Mouse (Mus musculus): ENCODE measurements around the gene Cdc27. TPM values are rescaled to one million over a fixed set of nuclear protein-coding genes. Genes with fewer than 3 reads are reported as not detected.

Gene Cdc27
- total RNA-seq, 1 experiment, result 45.9 TPM

- peak overlapping the region; percentile 66 to 100 for H3K4me3 ChIP-seq (ENCODE audit: insufficient read depth in 1 of 2, low read depth in 1 of 2, low read length in 2 of 2, poor library complexity in 1 of 2, severe bottlenecking in 1 of 2)
- H3K36me3 ChIP-seq (ENCODE audit: control insufficient read depth, insufficient read depth, low read length, poor library complexity, severe bottlenecking), result no peaks in the 10 kb centered on the region
- DNase-seq (ENCODE audit: low read depth, low spot score), result peak; percentile 94
- H3K27ac ChIP-seq (ENCODE audit: insufficient read depth, low read depth, low read length, poor library complexity, severe bottlenecking), result no peak overlapping the region; the same call in 1 of the 2 replicates
- 0 out of 4 replicates have a peak, but pooled peaks cover 0 to 4% of the 10 kb centered on the region in 2 experiments for H3K4me1 ChIP-seq (ENCODE audit: control insufficient read depth in 2 of 2, insufficient read depth in 2 of 2, low read length in 2 of 2, poor library complexity in 1 of 2)
- in situ Hi-C loops (cut with MboI; ENCODE audit: low sequenced_read_pairs in 2 of 2, unreplicated experiment in 2 of 2), result no loop called here
- TF ChIP-seq CHD2 (IDR thresholded peaks at IDR 0.05; ENCODE audit: low read depth, low read length) (peak; percentile 70; the same call in 1 of the 2 replicates), MAFK (IDR thresholded peaks at IDR 0.05; ENCODE audit: insufficient read depth, low read depth, low read length) (no peak)
- peak overlapping the region; percentile 92 for H3K9ac ChIP-seq (ENCODE audit: insufficient read depth, low read depth, low read length, poor library complexity, severe bottlenecking)
- H3K9me3 ChIP-seq (ENCODE audit: control insufficient read depth, insufficient read depth, low read depth, low read length), result no peaks in the 10 kb centered on the region
These were observed 81.0 kb downstream of the Cdc27 start for GRCm38 (mm10) chr11:104469371-104469835.

DNA sequence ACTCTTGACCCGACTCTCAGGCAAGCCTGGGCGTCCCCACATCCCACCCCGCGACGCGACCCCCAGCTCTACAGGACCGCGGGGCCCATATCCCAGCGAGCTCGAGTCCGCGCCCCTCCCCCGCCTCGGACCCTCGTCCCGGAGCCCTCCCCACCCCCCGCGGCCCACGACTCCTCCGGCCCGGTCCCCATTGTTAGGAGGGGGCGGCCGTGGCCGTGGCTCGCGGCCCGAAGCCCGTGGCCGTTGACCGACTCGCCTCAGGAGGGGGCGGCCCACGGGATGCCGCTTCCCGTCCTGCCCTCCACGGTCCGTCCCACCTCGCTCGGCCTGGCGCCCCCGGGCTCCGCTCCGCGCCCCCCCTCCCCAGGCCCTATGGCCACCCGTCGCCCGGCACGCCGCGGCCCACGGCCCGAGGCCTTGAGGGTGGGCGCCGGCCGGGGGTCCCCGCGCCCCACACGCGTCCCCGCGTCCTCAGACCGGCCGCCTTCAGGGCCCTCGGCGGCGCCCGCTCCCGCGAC, 81.6 kb downstream of the Cdc27 start, which contains the start of gene Kansl1:
Gene Kansl1 (minus strand): TSS at position 111 of the 518 bp plus-strand sequence.
- no peaks in the 10 kb centered on the region for H3K9me3 ChIP-seq (ENCODE audit: control insufficient read depth, insufficient read depth, low read depth, low read length)
- TF ChIP-seq MAFK (IDR thresholded peaks at IDR 0.05; ENCODE audit: insufficient read depth, low read depth, low read length) (no peak), ZC3H11A (IDR thresholded peaks at IDR 0.05; ENCODE audit: borderline replicate concordance, low read depth, low read length) (no peak)
- H3K9ac ChIP-seq (ENCODE audit: insufficient read depth, low read depth, low read length, poor library complexity, severe bottlenecking), result peak within 1 kb of the TSS; percentile 92
- no peak for DNase-seq (ENCODE audit: low read depth, low spot score)
- H3K27ac ChIP-seq (ENCODE audit: insufficient read depth, low read depth, low read length, poor library complexity, severe bottlenecking), result peak within 1 kb of the TSS; percentile 55
- no peaks in the 10 kb centered on the region for H3K36me3 ChIP-seq (ENCODE audit: control insufficient read depth, insufficient read depth, low read length, poor library complexity, severe bottlenecking)
- peak within 1 kb of the TSS; percentile 66 to 100 for H3K4me3 ChIP-seq (ENCODE audit: insufficient read depth in 1 of 2, low read depth in 1 of 2, low read length in 2 of 2, poor library complexity in 1 of 2, severe bottlenecking in 1 of 2)
- in situ Hi-C loops (cut with MboI; ENCODE audit: low sequenced_read_pairs in 2 of 2, unreplicated experiment in 2 of 2), result no loop called here
- 0 out of 4 replicates have a peak, but pooled peaks cover 0 to 4% of the 10 kb centered on the region in 2 experiments for H3K4me1 ChIP-seq (ENCODE audit: control insufficient read depth in 2 of 2, insufficient read depth in 2 of 2, low read length in 2 of 2, poor library complexity in 1 of 2)

DNA sequence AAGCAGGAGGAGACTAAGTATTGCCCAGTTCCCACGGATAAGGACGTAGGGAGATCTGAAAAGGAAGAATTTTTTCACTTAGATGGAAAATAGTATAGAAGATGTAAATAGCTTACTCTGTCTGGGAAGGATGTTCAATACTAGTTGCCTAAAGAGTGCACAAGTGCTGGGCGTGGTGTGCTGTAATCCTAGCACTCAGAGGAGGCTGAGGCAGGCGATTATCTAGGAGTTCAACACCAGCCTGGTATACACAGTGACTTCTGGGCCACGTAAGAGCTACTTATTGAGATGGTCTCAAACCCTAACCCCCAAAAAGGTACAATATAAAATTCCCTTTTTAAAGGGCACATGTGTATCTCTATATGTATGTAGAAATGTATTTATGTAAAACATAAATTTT, 82.7 kb downstream of the Cdc27 start:
- Histone ChIP-seq H3K27ac (ENCODE audit: insufficient read depth, low read depth, low read length, poor library complexity, severe bottlenecking) (no peak overlapping the region), H3K9ac (ENCODE audit: insufficient read depth, low read depth, low read length, poor library complexity, severe bottlenecking) (peak overlapping the region; percentile 3; the same call in 1 of the 2 replicates), H3K4me1 (ENCODE audit: control insufficient read depth in 2 of 2, insufficient read depth in 2 of 2, low read length in 2 of 2, poor library complexity in 1 of 2) (0 out of 4 replicates have a peak, but pooled peaks cover 0 to 4% of the 10 kb centered on the region in 2 experiments), H3K4me3 (ENCODE audit: insufficient read depth in 1 of 2, low read depth in 1 of 2, low read length in 2 of 2, poor library complexity in 1 of 2, severe bottlenecking in 1 of 2) (0 out of 4 replicates have a peak overlapping the region, but pooled peaks of 1 of the 2 experiments have one; percentile 66), H3K36me3 (ENCODE audit: control insufficient read depth, insufficient read depth, low read length, poor library complexity, severe bottlenecking) (no peaks in the 10 kb centered on the region), H3K9me3 (ENCODE audit: control insufficient read depth, insufficient read depth, low read depth, low read length) (no peaks in the 10 kb centered on the region)
- in situ Hi-C loops (cut with MboI; ENCODE audit: low sequenced_read_pairs in 2 of 2, unreplicated experiment in 2 of 2), result no loop called here
- TF ChIP-seq ZNF384 (IDR thresholded peaks at IDR 0.05; ENCODE audit: low read depth, low read length), result no peak
- no peak for DNase-seq (ENCODE audit: low read depth, low spot score)

GRCm38 (mm10) chr11:104461551-104461950, 88.9 kb downstream of the Cdc27 start:
- TF ChIP-seq HCFC1 (IDR thresholded peaks at IDR 0.05; ENCODE audit: borderline replicate concordance, insufficient read depth, low read length) (no peak), ZNF384 (IDR thresholded peaks at IDR 0.05; ENCODE audit: low read depth, low read length) (no peak), MAFK (IDR thresholded peaks at IDR 0.05; ENCODE audit: insufficient read depth, low read depth, low read length) (no peak), CHD2 (IDR thresholded peaks at IDR 0.05; ENCODE audit: low read depth, low read length) (no peak), ZC3H11A (IDR thresholded peaks at IDR 0.05; ENCODE audit: borderline replicate concordance, low read depth, low read length) (no peak)
- H3K4me3 ChIP-seq (ENCODE audit: insufficient read depth in 1 of 2, low read depth in 1 of 2, low read length in 2 of 2, poor library complexity in 1 of 2, severe bottlenecking in 1 of 2), result no peak overlapping the region
- no peak overlapping the region for H3K27ac ChIP-seq (ENCODE audit: insufficient read depth, low read depth, low read length, poor library complexity, severe bottlenecking)
- in situ Hi-C loops (cut with MboI; ENCODE audit: low sequenced_read_pairs in 2 of 2, unreplicated experiment in 2 of 2), result no loop called here
- H3K36me3 ChIP-seq (ENCODE audit: control insufficient read depth, insufficient read depth, low read length, poor library complexity, severe bottlenecking), result no peaks in the 10 kb centered on the region
- H3K9me3 ChIP-seq (ENCODE audit: control insufficient read depth, insufficient read depth, low read depth, low read length), result no peaks in the 10 kb centered on the region
- no peaks in the 10 kb centered on the region for H3K4me1 ChIP-seq (ENCODE audit: control insufficient read depth in 2 of 2, insufficient read depth in 2 of 2, low read length in 2 of 2, poor library complexity in 1 of 2)
- peak; percentile 73 for DNase-seq (ENCODE audit: low read depth, low spot score)
- H3K9ac ChIP-seq (ENCODE audit: insufficient read depth, low read depth, low read length, poor library complexity, severe bottlenecking), result no peak overlapping the region

GRCm38 (mm10) chr11:104459671-104460070, 90.7 kb downstream of the Cdc27 start:
- DNase-seq (ENCODE audit: low read depth, low spot score), result no peak
- Histone ChIP-seq H3K4me1 (ENCODE audit: control insufficient read depth in 2 of 2, insufficient read depth in 2 of 2, low read length in 2 of 2, poor library complexity in 1 of 2) (peaks cover 2 to 3% of the 10 kb centered on the region in 2 experiments; a peak in 1 of 4 replicates), H3K9ac (ENCODE audit: insufficient read depth, low read depth, low read length, poor library complexity, severe bottlenecking) (no peak overlapping the region), H3K36me3 (ENCODE audit: control insufficient read depth, insufficient read depth, low read length, poor library complexity, severe bottlenecking) (no peaks in the 10 kb centered on the region; the same call in 1 of the 2 replicates), H3K9me3 (ENCODE audit: control insufficient read depth, insufficient read depth, low read depth, low read length) (no peaks in the 10 kb centered on the region), H3K27ac (ENCODE audit: insufficient read depth, low read depth, low read length, poor library complexity, severe bottlenecking) (no peak overlapping the region), H3K4me3 (ENCODE audit: insufficient read depth in 1 of 2, low read depth in 1 of 2, low read length in 2 of 2, poor library complexity in 1 of 2, severe bottlenecking in 1 of 2) (no peak overlapping the region)
- TF ChIP-seq MAFK (IDR thresholded peaks at IDR 0.05; ENCODE audit: insufficient read depth, low read depth, low read length) (no peak), ZNF384 (IDR thresholded peaks at IDR 0.05; ENCODE audit: low read depth, low read length) (no peak), CHD2 (IDR thresholded peaks at IDR 0.05; ENCODE audit: low read depth, low read length) (no peak), ZC3H11A (IDR thresholded peaks at IDR 0.05; ENCODE audit: borderline replicate concordance, low read depth, low read length) (no peak), HCFC1 (IDR thresholded peaks at IDR 0.05; ENCODE audit: borderline replicate concordance, insufficient read depth, low read length) (no peak)
- in situ Hi-C loops (cut with MboI; ENCODE audit: low sequenced_read_pairs in 2 of 2, unreplicated experiment in 2 of 2), result no loop called here

Data from ES-E14 (cell line).